Comparison of ENCODE assay signal across 18 mouse cellular contexts in the genomic region with DNA sequence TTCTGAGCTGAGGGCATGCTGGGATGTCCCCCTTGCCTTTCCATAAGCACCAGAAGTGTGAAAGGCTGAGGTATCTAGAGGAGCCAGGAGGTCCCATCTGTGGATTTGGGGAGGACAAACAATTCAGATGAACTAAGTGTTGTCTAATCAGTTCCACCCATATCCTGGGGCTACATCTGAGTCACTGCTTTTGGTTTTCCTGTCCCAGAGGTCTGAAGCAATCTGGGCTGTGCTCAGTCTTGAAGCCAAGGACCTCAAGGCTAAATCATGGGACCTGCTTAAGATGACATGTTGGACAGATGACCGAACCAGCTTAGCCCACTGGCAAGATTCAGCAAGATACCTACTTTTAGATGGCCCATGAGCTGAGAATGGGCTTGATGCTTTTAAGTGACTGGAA.
"Had no signal": no experiment of that assay in that cellular context is flagged by ENCODE, and none has a peak within 500 bp of the region (broad histone marks: within the 10 kb centered on the region; RNA-seq: fewer than 3 reads in every experiment).

No protein-coding gene starts in this region.

- ATAC-seq: liver, postnatal 0 days; lung, postnatal 0 days; midbrain, embryonic 15.5 days had no signal

- H3K36me3 ChIP-seq: limb, embryonic 12.5 days; limb, embryonic 15.5 days; midbrain, embryonic 10.5 days; midbrain, embryonic 15.5 days; neural tube, embryonic 12.5 days; neural tube, embryonic 15.5 days; stomach, embryonic 15.5 days had no signal

- H3K9ac ChIP-seq: limb, embryonic 12.5 days; limb, embryonic 15.5 days; liver, embryonic 14.5 days; liver, postnatal 0 days; lung, embryonic 14.5 days; midbrain, embryonic 15.5 days; neural tube, embryonic 12.5 days; neural tube, embryonic 15.5 days; stomach, embryonic 15.5 days had no signal

- DNase-seq: kidney, adult 18-20 months; kidney, adult 9 months; kidney, postnatal 14 days; kidney, postnatal 4 days; left cerebral cortex, postnatal 4 days; liver, postnatal 0 days; lung, embryonic 14.5 days; thymus, postnatal 36 days had no signal

- H3K4me3 ChIP-seq: limb, embryonic 12.5 days; limb, embryonic 15.5 days; midbrain, embryonic 10.5 days; midbrain, embryonic 15.5 days; neural tube, embryonic 12.5 days; neural tube, embryonic 15.5 days; stomach, embryonic 15.5 days had no signal

- H3K4me2 ChIP-seq: limb, embryonic 12.5 days; limb, embryonic 15.5 days; liver, embryonic 11.5 days; lung, embryonic 14.5 days; midbrain, embryonic 15.5 days; neural tube, embryonic 12.5 days; neural tube, embryonic 15.5 days; stomach, embryonic 15.5 days had no signal

- H3K9me3 ChIP-seq: limb, embryonic 12.5 days; limb, embryonic 15.5 days; midbrain, embryonic 10.5 days; midbrain, embryonic 15.5 days; neural tube, embryonic 12.5 days; neural tube, embryonic 15.5 days; stomach, embryonic 15.5 days had no signal

- H3K27ac ChIP-seq: limb, embryonic 12.5 days; limb, embryonic 15.5 days; liver, embryonic 14.5 days; midbrain, embryonic 10.5 days; midbrain, embryonic 15.5 days; neural tube, embryonic 12.5 days; neural tube, embryonic 15.5 days; stomach, embryonic 15.5 days had no signal

- H3K27me3 ChIP-seq: limb, embryonic 12.5 days; limb, embryonic 15.5 days; midbrain, embryonic 15.5 days; neural tube, embryonic 12.5 days; neural tube, embryonic 15.5 days; stomach, embryonic 15.5 days had no signal
